Mouse (Mus musculus) liver, postnatal 0 days (tissue): ENCODE data around the gene Nr1h5. TPM values are rescaled to one million over a fixed set of nuclear protein-coding genes. Genes with fewer than 3 reads are reported as not detected.

ENCODE experiments used
- ATAC-seq: fragments of 200-750 bp; cut with Nextera tagmentation; 2 replicates; pipeline ENCODE4 v1.8.0; 2017; ENCODE audit warnings: mild to moderate bottlenecking, moderate library complexity
- DNase-seq: peaks from one replicate; pipeline ENCODE4 v3.0.0-alpha.2; 2016
- H3K27ac ChIP-seq: fragments of 300-500 bp; sonication (generic); 2 replicates; pipeline ENCODE4 v1.5.1; 2014; ENCODE audit warnings: antibody characterized with exemption, moderate library complexity, mild to moderate bottlenecking, low read depth
- H3K27me3 ChIP-seq: fragments of 300-500 bp; sonication (generic); 2 replicates; pipeline ENCODE4 v1.6.1; 2014; ENCODE audit warnings: low read length, control low read depth, mixed read lengths; ENCODE audit not compliant: insufficient read depth
- H3K36me3 ChIP-seq: fragments of 300-500 bp; sonication (generic); replicated peaks from 2 replicates; pipeline ENCODE4 v1.6.1; 2014; ENCODE audit warnings: mild to moderate bottlenecking, control low read depth, low read length, moderate library complexity, mixed read lengths; ENCODE audit not compliant: insufficient read depth
- H3K4me1 ChIP-seq: fragments of 300-500 bp; sonication (generic); 2 replicates; pipeline ENCODE4 v1.6.1; 2014; ENCODE audit warnings: antibody characterized with exemption, mild to moderate bottlenecking, control low read depth; ENCODE audit not compliant: insufficient read depth
- H3K4me2 ChIP-seq: fragments of 300-500 bp; sonication (generic); 2 replicates; pipeline ENCODE4 v1.6.1; 2014; ENCODE audit warnings: low read depth, mild to moderate bottlenecking, low read length, moderate library complexity, mixed read lengths
- H3K4me3 ChIP-seq: fragments of 300-500 bp; sonication (generic); 2 replicates; pipeline ENCODE4 v1.5.1; 2014; ENCODE audit warnings: low read depth, low read length
- H3K9ac ChIP-seq: fragments of 300-500 bp; sonication (generic); replicated peaks from 2 replicates; pipeline ENCODE4 v1.6.1; 2014; ENCODE audit warnings: mild to moderate bottlenecking, moderate library complexity
- H3K9me3 ChIP-seq: fragments of 300-500 bp; sonication (generic); 2 replicates; pipeline ENCODE4 v1.6.1; 2016; ENCODE audit warnings: mild to moderate bottlenecking, control low read depth, low read length, mixed read lengths
- CTCF ChIP-seq: sonication (generic); IDR thresholded peaks from 2 replicates; pipeline ENCODE4 v1.5.1; 2016; ENCODE audit warnings: antibody characterized with exemption, low read depth
- EP300 ChIP-seq: IDR thresholded peaks from 2 replicates; pipeline ENCODE4 v1.6.1; 2016; ENCODE audit warnings: antibody characterized with exemption, low read depth, mild to moderate bottlenecking
- WGBS: fragments of 180-500 bp; shearing (Covaris S2); extraction: QIAGEN DNeasy Blood & Tissue Kit; methylation state at CpG from one replicate; pipeline ENCODE4 v1.1.7; 2014; ENCODE audit not compliant: insufficient replicate concordance; 5-methylcytosine and 5-hydroxymethylcytosine counted together
- polyA plus RNA-seq: library from polyadenylated mRNA; unstranded; fragments of >200 nt; fragmentation: Nextera tagmentation; extraction: Ambion mirVana; gene quantifications from 2 replicates; pipeline ENCODE4 v1.2.1, GENCODE M21; 2015

The Nr1h5 gene
- polyA plus RNA-seq, 1 experiment from 2014 or later, result 2.2 TPM

GRCm38 (mm10) chr3:102992936-102993335 lies 29.0 kb upstream of the Nr1h5 start:
- H3K9ac ChIP-seq, result no peak overlapping the region
- H3K36me3 ChIP-seq, result no peaks in the 10 kb centered on the region
- no peaks in the 10 kb centered on the region for H3K9me3 ChIP-seq
- no peak overlapping the region for H3K4me2 ChIP-seq
- no peak for TF ChIP-seq EP300
- no peak for TF ChIP-seq CTCF
- H3K4me3 ChIP-seq, result no peak overlapping the region
- WGBS, result 51% methylated on average over 3 of the region's 3 CpGs
- no peak for DNase-seq
- no peaks in the 10 kb centered on the region for H3K27me3 ChIP-seq
- ATAC-seq, result no peak
- H3K27ac ChIP-seq, result no peak overlapping the region
- H3K4me1 ChIP-seq, result peaks cover 14% of the 10 kb centered on the region

GRCm38 (mm10) chr3:102991041-102991440 lies 27.1 kb upstream of the Nr1h5 start:
- no peak overlapping the region for H3K27ac ChIP-seq
- WGBS, result 69% methylated on average over 8 of the region's 8 CpGs
- ATAC-seq (no peak), DNase-seq (no peak)
- no peaks in the 10 kb centered on the region for H3K27me3 ChIP-seq
- H3K36me3 ChIP-seq, result no peaks in the 10 kb centered on the region
- H3K9me3 ChIP-seq, result no peaks in the 10 kb centered on the region
- H3K4me3 ChIP-seq, result no peak overlapping the region
- H3K4me2 ChIP-seq, result no peak overlapping the region
- H3K9ac ChIP-seq, result no peak overlapping the region
- TF ChIP-seq EP300, result no peak
- TF ChIP-seq CTCF, result no peak
- peaks cover 4% of the 10 kb centered on the region; the same call in 1 of the 2 replicates for H3K4me1 ChIP-seq

- ATAC-seq (no peak), DNase-seq (no peak)
- Histone ChIP-seq H3K9me3 (no peaks in the 10 kb centered on the region), H3K36me3 (no peaks in the 10 kb centered on the region), H3K4me3 (no peak overlapping the region), H3K9ac (no peak overlapping the region), H3K4me2 (no peak overlapping the region), H3K27ac (no peak overlapping the region), H3K4me1 (peaks cover 3% of the 10 kb centered on the region; the same call in 1 of the 2 replicates), H3K27me3 (no peaks in the 10 kb centered on the region)
- no peak for TF ChIP-seq EP300
- no peak for TF ChIP-seq CTCF
- WGBS, result 62% methylated on average over 3 of the region's 3 CpGs
Observed at GRCm38 (mm10) chr3:102980349-102980736, 16.4 kb upstream of the Nr1h5 start.

GRCm38 (mm10) chr3:102979550-102980348 lies 15.8 kb upstream of the Nr1h5 start:
- H3K9me3 ChIP-seq, result no peaks in the 10 kb centered on the region
- TF ChIP-seq CTCF (no peak), EP300 (no peak)
- H3K4me2 ChIP-seq, result no peak overlapping the region
- no peaks in the 10 kb centered on the region for H3K36me3 ChIP-seq
- no peak overlapping the region for H3K27ac ChIP-seq
- ATAC-seq (no peak), DNase-seq (no peak)
- WGBS, result 52% methylated on average over 10 of the region's 10 CpGs
- no peaks in the 10 kb centered on the region for H3K27me3 ChIP-seq
- peaks cover 3% of the 10 kb centered on the region; the same call in 1 of the 2 replicates for H3K4me1 ChIP-seq
- no peak overlapping the region for H3K4me3 ChIP-seq
- H3K9ac ChIP-seq, result no peak overlapping the region

GRCm38 (mm10) chr3:102976906-102977305 lies 13.0 kb upstream of the Nr1h5 start:
- no peak for DNase-seq

GRCm38 (mm10) chr3:102970508-102970907 lies 6.6 kb upstream of the Nr1h5 start:
- Histone ChIP-seq H3K9ac (no peak overlapping the region), H3K36me3 (no peaks in the 10 kb centered on the region), H3K4me1 (no peaks in the 10 kb centered on the region), H3K27me3 (no peaks in the 10 kb centered on the region), H3K27ac (no peak overlapping the region), H3K4me3 (no peak overlapping the region), H3K9me3 (no peaks in the 10 kb centered on the region), H3K4me2 (no peak overlapping the region)
- 77% methylated on average over 3 of the region's 3 CpGs for WGBS
- no peak for DNase-seq
- ATAC-seq, result no peak
- no peak for TF ChIP-seq EP300
- no peak for TF ChIP-seq CTCF

More at GRCm38 (mm10) chr3:102976906-102977305, 13.0 kb upstream of the Nr1h5 start:
- ATAC-seq, result no peak
- Histone ChIP-seq H3K4me1 (peaks cover 3% of the 10 kb centered on the region; the same call in 1 of the 2 replicates), H3K9ac (no peak overlapping the region), H3K36me3 (no peaks in the 10 kb centered on the region), H3K27ac (no peak overlapping the region), H3K4me3 (no peak overlapping the region), H3K9me3 (no peaks in the 10 kb centered on the region), H3K27me3 (no peaks in the 10 kb centered on the region), H3K4me2 (no peak overlapping the region)
- 61% methylated on average over 4 of the region's 4 CpGs for WGBS
- no peak for TF ChIP-seq EP300
- TF ChIP-seq CTCF, result no peak
